Mouse (Mus musculus): ENCODE data around the gene Dhodh. TPM values are rescaled to one million over a fixed set of nuclear protein-coding genes. Genes with fewer than 3 reads are reported as not detected.

Dhodh gene
- total RNA-seq, 2 experiments from 2014 or later, result 18.3 to 20.8 TPM

DNA sequence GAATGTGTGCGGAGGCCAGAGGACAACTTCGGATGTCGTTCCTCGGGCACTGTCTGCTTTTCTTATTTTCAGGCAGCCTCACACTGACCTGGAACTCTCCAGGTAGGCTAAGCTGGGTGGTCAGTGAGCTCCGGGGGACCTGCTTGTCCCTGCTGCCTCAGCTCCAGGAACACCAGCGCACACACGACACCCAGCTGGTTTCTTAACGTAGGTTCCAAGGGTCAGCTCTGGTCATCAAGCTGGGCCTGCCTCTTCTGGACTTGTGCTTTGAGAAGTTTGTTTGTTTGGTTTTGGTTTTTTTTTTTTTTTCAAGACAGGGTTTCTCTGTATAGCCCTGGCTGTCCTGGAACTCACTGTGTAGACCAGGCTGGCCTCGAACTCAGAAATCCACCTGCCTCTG, 17.6 kb downstream of the Dhodh start:
- intact Hi-C loops (cut with DNase I), result no loop called here
- DNase-seq, result no peak

DNA sequence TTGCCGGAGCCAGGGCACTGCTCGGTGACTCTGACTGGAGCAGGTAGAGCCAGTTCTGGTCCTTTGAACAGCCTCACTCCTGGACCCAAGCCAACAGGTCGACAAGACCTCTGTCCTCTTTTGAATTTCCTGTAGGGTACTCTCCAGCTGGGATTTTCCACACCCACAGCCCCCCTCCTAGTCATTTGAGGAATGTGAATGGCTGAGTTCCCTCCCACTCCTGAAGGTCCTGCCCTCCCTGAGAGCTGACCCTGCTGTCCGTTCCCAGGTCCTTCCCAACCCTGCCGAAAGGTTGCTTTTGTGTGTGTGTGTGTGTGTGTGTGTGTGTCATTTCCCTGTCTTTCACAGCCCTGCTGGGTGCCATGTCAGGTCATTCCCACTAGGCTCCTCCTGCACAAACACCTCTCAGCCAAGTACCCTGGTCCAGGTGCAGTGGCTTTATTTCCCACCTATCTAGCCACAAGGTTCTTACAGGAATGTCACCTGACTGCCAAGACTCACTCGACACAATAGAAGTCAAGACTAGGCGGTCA, 21.4 kb downstream of the Dhodh start:
- intact Hi-C loops (cut with DNase I), result no loop called here
- DNase-seq, result no peak

DNA sequence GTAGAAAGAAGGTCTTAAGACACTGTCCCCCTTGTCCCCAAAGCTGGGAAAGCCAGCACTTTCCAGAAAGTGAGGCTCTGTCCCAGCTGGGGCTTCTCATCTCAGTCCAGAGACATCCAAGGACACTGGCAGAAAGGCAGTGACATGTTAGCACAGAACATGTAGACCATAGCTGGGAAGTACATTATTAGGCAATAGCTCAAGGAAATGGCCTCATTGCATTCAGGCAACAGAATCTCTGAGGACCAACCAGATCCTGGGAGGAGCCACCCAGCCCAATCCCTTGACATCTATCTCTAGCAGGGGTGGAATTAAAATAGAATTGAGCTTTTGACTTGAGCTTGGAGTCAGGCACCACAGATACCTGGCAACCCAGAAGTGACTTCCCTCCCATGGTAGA, 22.8 kb downstream of the Dhodh start:
- intact Hi-C loops (cut with DNase I), result no loop called here
- DNase-seq, result no peak

DNA sequence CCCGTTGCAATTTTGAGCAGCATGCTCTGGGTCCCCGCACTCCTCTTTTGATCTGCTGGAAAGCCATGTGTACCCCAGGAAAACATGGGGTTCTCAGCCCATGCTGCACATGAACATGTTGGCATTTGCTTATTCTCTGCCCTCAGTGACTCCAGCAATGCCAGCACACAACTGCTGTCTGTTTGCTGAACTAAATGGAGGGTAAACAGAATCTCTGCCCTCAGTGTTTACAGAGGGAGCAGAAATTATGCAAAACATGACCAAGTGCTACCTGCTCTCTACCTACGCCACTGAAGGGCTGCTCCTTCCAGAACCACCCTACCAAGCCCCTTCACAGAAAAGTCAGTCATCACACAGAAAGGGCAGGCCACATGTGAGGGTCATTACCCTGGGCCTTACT, 23.6 kb downstream of the Dhodh start:
- no peak for DNase-seq
- intact Hi-C loops (cut with DNase I), result no loop called here

DNA sequence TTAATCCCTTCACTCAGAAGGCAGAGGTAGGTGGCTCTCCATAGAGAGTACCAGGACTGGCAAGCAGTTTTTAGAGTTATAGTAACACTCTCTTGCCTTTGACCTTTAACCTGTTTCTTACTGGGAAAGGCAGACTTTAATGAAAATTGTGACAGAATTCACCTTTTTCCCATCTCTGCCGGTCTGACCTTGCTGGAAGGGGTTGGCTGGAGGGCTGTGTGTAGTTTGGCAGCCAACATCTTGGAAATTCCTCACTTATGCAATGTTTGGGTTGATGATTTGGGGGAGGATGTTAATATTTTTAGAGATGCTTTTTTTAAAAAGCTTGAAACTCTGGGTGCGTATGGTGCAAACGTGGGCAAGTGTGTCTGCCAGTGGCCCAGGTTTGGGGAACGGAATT, 24.2 kb downstream of the Dhodh start:
- no peak for DNase-seq
- intact Hi-C loops (cut with DNase I), result no loop called here

DNA sequence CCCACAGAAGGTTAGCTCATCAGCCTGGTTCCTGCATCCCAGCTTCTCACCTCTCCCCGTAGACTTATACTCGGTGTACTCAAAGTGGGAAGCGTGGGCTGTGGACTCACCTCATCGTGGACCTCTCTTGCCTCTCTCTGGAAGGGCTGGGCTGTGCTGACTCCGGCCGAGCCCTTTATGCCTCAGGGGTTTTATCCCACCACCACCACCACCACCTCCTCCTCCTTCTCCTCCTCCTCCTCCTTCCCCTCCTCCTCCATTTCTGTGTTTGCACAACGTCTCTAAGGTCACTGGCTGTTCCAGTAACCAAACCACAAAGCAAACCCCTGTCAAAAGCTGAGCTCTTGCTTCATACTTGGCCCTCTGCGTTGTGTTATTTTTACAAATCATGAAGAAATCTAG, 29.6 kb downstream of the Dhodh start, which contains the start of gene Hp:
Hp (minus strand) TSS at position 273 of the 402 bp plus-strand sequence.
- intact Hi-C loops (cut with DNase I), result no loop called here
- no peak for DNase-seq

DNA sequence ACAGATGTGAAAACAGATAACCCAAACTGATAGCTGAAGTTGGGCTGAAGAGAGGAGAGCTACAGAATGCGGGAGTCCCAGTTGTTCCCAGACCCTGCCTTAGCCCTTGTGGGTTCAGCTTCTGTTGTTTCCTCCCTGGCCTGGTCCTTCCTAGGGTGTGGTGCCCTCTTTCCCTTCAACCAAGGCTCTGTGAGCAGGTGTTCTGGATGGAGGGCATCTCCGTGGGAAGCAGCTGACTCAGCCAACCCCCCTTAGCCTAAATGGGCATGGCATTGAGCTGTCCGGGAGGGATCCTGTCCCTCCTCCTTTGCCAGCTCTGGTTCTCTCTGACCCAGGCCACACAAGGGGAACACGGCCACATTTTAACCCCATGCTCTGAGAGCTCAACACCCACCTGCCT, 32.2 kb downstream of the Dhodh start:
- intact Hi-C loops (cut with DNase I), result no loop called here

DNA sequence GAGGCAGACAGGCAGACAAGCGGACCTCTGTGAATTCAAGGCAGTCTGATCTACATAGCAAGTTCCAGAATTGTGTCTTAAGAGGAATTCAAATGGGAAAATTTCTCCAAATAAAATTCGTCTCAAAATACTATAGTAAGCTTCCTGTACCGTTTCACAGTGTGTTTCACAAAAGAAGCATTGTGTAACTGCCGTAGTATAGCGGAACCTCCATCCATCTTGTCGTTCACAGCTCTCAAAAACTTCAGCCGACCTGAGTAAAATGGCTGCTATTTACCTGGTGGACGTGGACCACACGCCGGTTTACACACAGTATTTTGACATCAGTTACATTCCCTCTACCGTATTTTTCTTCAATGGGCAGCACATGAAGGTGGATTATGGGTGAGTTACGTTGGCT, 37.3 kb downstream of the Dhodh start:
- intact Hi-C loops (cut with DNase I), result no loop called here
- no peak for DNase-seq

More for the DNA sequence above, 32.2 kb downstream of the Dhodh start:
- DNase-seq, result no peak

DNA sequence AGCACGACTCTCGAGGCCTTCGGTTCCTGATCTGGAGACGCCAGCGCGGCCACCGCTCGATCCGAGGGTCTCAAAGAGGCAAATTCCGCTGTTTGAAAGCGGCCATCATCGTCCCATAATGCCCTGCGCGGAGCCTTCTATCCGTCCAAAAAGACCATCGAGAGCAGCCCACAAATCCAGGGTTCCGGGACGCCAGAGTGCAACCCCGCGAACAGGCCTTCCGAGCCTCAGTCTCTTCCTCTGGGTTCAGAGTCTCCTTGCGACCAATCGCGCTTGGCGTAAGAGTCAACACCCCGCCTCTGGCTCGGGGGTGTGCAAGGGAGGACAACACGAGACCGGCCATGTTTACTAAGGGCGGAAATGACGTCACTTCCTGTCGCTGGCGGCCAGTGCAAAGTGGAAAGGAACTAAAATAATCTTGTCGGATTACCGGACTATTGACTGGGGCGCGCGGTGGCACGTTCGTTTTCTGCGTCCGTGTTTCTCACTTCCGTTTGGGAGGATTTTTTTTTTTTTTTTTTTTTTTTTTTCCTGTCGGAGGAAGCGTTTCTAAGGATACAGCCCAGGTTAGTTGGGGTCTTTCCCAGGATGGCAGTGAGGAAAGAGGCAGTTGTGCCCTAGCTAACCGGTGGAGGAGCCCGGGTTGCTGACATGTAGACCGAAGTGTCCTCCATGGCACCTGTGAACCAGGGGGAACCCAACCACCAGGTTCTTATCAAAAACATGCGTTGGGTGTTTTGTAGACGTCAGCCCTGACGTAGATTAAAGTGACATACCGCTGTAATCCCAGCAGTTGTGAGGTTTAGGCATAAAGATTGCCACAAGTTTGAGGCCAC, 42.8 kb downstream of the Dhodh start, which contains the start of the genes Dhx38 and Txnl4b:
Dhx38 (minus strand) TSS at position 364 of the 836 bp plus-strand sequence.
Txnl4b (plus strand) TSS at position 395 of the 836 bp plus-strand sequence.
- intact Hi-C loops (cut with DNase I), result loop anchor here (2.0 kb wide), 1 partner anchor 41 kb away; no protein-coding TSS in a partner anchor
- peak; percentile 96 to 99 for DNase-seq

DNA sequence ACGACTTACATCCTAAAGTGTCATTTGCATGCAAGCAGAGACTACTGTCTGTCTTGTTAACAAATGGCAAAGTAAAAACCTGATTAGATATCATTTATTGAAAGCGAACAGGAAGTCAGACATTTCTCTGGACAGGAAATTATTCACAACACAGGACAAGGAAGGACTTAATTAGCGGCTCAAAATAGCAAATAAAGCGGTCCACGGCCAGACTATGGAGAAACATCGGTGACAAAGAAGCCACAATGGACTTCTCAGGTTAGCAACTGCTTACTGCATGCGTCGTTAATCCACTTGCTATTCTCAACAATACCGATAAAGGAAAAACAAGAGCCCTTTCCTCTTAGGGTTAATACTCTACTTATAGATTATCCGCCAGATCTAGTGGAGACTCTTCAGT, 43.7 kb downstream of the Dhodh start:
- intact Hi-C loops (cut with DNase I), result no loop called here
- no peak for DNase-seq

DNA sequence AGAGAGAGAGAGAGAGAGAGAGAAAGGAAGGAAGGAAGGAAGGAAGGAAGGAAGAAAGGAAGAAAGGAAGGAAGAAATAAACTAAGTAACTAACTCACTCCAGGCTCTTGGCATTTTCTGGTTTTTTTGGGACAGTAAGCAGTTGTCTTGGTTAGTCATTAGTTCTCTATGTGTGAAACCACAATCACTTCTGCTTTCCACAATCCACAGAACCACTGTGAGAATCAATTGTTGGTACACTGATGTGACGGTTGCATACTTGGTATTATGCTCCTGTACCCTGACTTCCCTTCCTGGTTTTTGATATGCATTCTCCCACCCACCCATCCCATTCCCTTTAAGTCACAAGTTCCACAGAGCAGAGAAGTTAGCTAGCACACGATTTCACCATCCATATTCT, 44.6 kb downstream of the Dhodh start:
- intact Hi-C loops (cut with DNase I), result no loop called here
- no peak for DNase-seq

DNA sequence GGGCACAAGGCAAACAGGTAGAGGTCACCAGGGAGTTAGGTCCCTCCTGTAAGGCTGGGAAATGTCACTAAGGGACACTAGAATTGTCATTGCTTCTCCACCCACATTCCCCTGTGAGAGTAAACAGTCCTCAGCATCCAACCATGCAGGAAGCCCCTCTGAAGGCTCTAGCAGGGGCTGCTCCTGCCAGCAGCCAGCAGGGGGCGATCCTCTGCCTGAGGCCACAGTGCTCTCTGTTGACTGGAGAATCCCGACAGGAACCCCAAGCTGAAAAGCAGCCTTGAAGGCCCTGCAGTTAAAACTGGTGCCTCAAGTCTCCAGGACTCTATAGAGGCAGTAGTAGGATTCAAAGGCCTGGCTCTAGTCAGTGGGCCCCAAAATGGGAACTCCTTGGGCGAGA, 56.8 kb downstream of the Dhodh start:
- intact Hi-C loops (cut with DNase I), result no loop called here

DNA sequence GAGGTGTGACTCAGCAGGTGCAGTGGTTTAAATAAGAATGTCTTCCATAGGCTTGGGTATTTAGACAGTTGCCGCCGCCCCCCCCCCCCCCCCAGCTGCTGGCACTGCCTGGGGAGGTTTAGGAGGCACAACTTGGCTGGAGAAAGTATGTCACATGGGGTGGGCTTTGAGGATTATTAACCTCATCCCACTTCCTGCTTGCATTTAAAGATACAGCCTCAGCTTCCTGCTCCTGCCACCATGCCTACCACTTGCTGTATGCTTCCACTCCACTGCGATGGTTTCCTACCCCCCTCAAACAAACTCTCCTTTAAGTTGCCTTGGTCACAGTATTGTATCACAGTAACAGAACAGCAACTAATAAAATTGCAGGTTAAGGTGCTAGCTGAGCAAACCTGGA, 64.4 kb downstream of the Dhodh start:
- no peak for DNase-seq
- intact Hi-C loops (cut with DNase I), result no loop called here

More for the DNA sequence above, 56.8 kb downstream of the Dhodh start:
- DNase-seq, result peak; percentile 12 to 28

DNA sequence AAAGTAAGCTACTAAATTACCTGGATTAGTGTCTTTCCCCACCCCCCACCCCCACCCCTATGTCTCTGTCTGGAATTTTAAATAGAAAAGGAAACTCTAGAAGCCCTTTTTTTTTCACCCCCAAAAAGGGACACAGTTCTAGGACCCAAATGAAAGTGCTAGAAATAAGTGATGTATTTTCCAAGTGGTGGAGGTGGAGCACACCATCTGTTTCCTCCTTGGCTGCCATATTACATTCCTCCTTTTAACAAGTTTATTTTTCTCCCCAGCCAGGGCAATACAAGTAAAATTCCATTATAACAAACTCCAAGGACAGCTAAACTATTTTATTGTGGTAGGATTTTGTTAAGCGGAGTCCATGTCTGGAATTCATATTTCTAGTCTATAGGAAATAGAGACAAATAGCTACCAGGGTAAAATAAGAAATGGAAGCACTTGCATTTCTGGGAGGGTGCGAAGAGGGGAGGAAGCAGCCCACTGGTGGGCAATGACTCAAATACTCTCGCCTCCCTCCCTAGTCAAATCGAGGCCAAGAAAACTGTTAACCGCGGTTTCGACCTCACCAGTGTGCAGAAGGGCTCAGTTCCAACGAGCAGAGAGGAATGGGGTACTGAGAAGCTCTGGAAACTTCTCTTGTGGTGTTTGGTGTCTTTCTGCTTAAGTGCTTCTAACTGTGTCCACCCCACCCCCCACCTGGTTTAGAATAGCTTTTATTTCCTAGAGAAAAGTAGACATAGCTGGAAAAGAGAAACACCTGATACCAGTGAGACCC, 65.5 kb downstream of the Dhodh start:
- intact Hi-C loops (cut with DNase I), result no loop called here
- no peak for DNase-seq

DNA sequence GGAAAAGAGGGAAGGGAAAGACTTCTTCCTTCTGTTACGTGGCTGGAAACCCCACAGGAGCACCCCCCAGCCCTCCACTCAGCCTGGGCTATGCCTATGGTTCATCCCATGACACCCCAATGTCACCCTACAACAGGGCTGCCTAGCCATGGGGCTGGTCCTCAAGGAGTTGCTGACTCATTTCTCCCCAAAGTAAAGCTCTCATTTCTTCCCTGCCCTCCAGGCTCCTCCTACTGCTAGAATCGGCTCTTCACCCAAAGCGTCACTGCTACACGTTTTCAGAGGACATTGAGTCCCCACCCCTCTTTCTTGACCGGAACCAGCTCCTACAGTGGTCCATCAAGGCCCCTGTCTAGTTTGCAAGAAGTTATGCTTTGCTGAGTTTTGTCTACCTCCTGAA, 66.3 kb downstream of the Dhodh start:
- intact Hi-C loops (cut with DNase I), result no loop called here

More for the DNA sequence above, 66.3 kb downstream of the Dhodh start:
- DNase-seq, result no peak

Other genes starting within 250 kb of the Dhodh start
- not detected for gene Pmfbp1, start 114.6 kb downstream of the Dhodh start, total RNA-seq (2021)
- 10 to 100 TPM; 14.0 to 14.6 TPM for gene Dhx38, start 42.8 kb downstream of the Dhodh start, total RNA-seq (2021)
- 1 to 10 TPM; 4.4 to 5.0 TPM for gene Txnl4b, start 42.8 kb downstream of the Dhodh start, total RNA-seq (2021)
- gene Hp, start 29.5 kb downstream of the Dhodh start, total RNA-seq (2021), result 10 to 100 TPM; 18.7 to 51.9 TPM
- under 1 TPM in 1 of 2 experiments, not detected in 1; 0.10 TPM for gene Pkd1l3, start 5.8 kb upstream of the Dhodh start, total RNA-seq (2021)
- 10 to 100 TPM; 48.1 to 53.0 TPM for gene Ist1, start 84.6 kb upstream of the Dhodh start, total RNA-seq (2021)
- gene Zfp821, start 96.9 kb upstream of the Dhodh start, total RNA-seq (2021), result 10 to 100 TPM in 1 of 2 experiments, 1 to 10 TPM in 1; 8.6 to 10.4 TPM
- 10 to 100 TPM; 24.1 to 28.0 TPM for gene Atxn1l, start 129.1 kb upstream of the Dhodh start, total RNA-seq (2021)
- 10 to 100 TPM; 43.0 to 45.3 TPM for gene Ap1g1, start 169.9 kb upstream of the Dhodh start, total RNA-seq (2021)